Mouse (Mus musculus) neural tube, embryonic 12.5 days (tissue): ENCODE data around the gene Hoxd10. TPM values are rescaled to one million over a fixed set of nuclear protein-coding genes. Genes with fewer than 3 reads are reported as not detected.

Source experiments
- ATAC-seq: fragments of 200-750 bp; cut with Nextera tagmentation; 2 replicates; pipeline ENCODE4 v1.8.0; 2017; ENCODE audit warnings: low read depth, mild to moderate bottlenecking, moderate TSS enrichment, moderate library complexity; ENCODE audit not compliant: low FRiP score
- H3K27ac ChIP-seq: fragments of 300-500 bp; sonication (generic); 2 replicates; pipeline ENCODE4 v1.5.1; 2016
- H3K27me3 ChIP-seq: fragments of 300-500 bp; sonication (generic); replicated peaks from 2 replicates; pipeline ENCODE4 v1.6.1; 2016; ENCODE audit warnings: mild to moderate bottlenecking
- H3K36me3 ChIP-seq: fragments of 300-500 bp; sonication (generic); 2 replicates; pipeline ENCODE4 v1.6.1; 2016; ENCODE audit warnings: mild to moderate bottlenecking
- H3K4me1 ChIP-seq: fragments of 300-500 bp; sonication (generic); 2 replicates; pipeline ENCODE4 v1.6.1; 2016
- H3K4me2 ChIP-seq: fragments of 300-500 bp; sonication (generic); replicated peaks from 2 replicates; pipeline ENCODE4 v1.6.1; 2016; ENCODE audit warnings: mild to moderate bottlenecking
- H3K4me3 ChIP-seq: fragments of 300-500 bp; sonication (generic); 2 replicates; pipeline ENCODE4 v1.5.1; 2016
- H3K9ac ChIP-seq: fragments of 300-500 bp; sonication (generic); 2 replicates; pipeline ENCODE4 v1.6.1; 2016; ENCODE audit warnings: mild to moderate bottlenecking
- H3K9me3 ChIP-seq: fragments of 300-500 bp; sonication (generic); 2 replicates; pipeline ENCODE4 v1.6.1; 2016; ENCODE audit warnings: mild to moderate bottlenecking
- WGBS: fragments of 180-500 bp; shearing (Covaris S2); methylation state at CpG from one replicate; pipeline ENCODE4 v1.1.7; 2016; 5-methylcytosine and 5-hydroxymethylcytosine counted together
- polyA plus RNA-seq: library from polyadenylated mRNA; unstranded; fragments of >200 nt; fragmentation: Nextera tagmentation; extraction: Ambion mirVana; gene quantifications from 2 replicates; pipeline ENCODE4 v1.2.1, GENCODE M21; 2016

Hoxd10 gene
- 48.9 and 49.0 TPM in 2 replicates for polyA plus RNA-seq

DNA sequence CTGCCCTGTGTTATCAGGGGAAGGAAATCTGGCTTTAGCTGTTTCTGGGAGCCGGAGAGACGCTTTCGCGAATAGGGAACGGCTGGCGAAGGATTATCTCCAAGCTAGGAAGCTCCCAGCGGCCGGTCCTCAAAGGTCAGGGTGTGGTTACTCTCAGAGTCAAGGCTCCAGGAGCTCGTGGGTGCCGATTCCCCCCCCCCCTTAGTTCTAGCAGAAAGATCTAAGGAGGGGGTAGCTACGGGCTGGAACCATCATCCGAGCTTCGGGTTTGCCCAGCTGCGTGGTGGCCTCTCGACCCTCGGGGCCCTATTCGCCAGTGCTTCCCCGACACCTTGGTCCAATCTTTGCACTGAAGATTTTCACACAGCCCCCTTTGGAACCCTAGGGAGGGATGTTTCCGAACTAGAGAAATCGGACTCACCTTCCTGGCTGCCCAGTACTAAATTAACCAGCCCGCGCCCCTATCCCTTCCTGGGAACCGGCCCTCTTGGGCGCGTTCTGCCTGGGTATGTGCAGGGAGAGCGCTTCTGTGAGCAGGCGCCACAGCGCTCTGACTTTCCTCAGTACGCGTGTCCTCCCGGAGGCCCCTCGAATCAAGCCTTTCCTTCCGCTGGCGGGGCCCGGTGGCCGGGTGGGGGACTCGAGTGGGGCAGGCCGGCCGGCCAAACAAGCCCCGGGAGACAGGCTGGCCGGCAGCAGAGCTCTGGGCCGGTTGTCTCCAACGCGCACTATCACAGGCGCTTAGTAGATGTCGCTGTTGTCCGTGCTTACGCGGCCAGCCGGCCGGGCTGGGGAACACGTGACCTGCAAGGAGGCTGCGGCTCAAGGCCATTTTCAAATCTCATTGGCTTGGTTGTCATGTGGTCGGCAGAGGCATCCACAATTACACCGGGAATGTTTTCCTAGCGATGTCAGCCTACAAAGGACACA is at the start of gene Hoxd10:
TSS of gene Hoxd10 (plus strand) at position 903 of the 930 bp plus-strand sequence.
- Histone ChIP-seq H3K36me3 (no peaks in the 10 kb centered on the region), H3K27me3 (peaks cover 83% of the 10 kb centered on the region), H3K4me2 (peak within 1 kb of the TSS; percentile 75), H3K27ac (peak within 1 kb of the TSS; percentile 69), H3K9me3 (no peaks in the 10 kb centered on the region), H3K4me3 (peak within 1 kb of the TSS; percentile 42), H3K4me1 (peaks cover 3% of the 10 kb centered on the region; the same call in 1 of the 2 replicates), H3K9ac (peak within 1 kb of the TSS; percentile 76)
- under 1% methylated on average over 56 of the region's 56 CpGs for WGBS
- peak; percentile 89 for ATAC-seq

DNA sequence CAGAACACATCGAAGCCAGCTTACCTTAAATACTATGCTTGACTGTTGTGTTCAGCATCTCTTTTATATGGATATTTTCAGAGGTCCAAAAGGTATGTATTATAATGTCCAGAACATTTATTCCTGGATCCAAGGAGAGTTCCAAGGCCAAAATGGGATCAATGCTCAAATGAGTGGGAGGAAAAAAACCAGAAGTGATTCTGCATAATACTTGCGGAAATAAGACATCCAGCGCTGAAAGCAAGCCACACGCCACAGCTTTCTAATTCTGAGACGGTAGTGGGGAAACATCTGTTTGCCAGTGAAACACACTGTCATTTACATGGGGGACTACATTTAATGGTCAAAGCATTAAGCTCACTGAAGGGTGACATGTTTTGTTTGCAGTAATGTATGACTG is 49.3 kb upstream of the Hoxd10 start:
- Histone ChIP-seq H3K4me2 (no peak overlapping the region), H3K9ac (no peak overlapping the region), H3K4me3 (no peak overlapping the region), H3K27ac (no peak overlapping the region), H3K27me3 (peaks cover 34% of the 10 kb centered on the region), H3K9me3 (no peaks in the 10 kb centered on the region), H3K36me3 (no peaks in the 10 kb centered on the region), H3K4me1 (no peaks in the 10 kb centered on the region)
- WGBS: 64% methylated on average over 5 of the region's 5 CpGs
- no peak for ATAC-seq

DNA sequence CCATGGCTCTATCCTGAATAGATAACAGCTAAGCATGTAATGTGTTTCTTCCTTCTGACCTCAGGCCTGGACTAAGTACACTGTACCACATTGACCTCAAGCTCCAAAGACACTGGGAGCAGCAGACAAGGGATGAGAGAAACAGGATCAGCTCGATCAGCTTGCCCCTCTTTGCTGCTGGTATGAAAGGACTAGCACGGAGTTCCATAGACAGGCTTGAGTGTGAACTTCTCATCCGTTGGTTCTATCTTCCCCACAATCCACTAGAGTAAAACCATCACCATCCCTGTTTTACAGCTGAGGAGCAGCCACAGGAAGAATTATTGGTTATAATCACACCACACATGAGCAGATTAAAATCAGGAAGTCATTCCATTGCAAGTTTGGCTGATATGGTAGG is 46.1 kb upstream of the Hoxd10 start:
- Histone ChIP-seq H3K4me1 (no peaks in the 10 kb centered on the region), H3K27me3 (peaks cover 66% of the 10 kb centered on the region), H3K4me2 (no peak overlapping the region), H3K36me3 (no peaks in the 10 kb centered on the region), H3K9me3 (no peaks in the 10 kb centered on the region), H3K9ac (no peak overlapping the region), H3K27ac (no peak overlapping the region), H3K4me3 (no peak overlapping the region)
- ATAC-seq: no peak
- 81% methylated on average over 3 of the region's 3 CpGs for WGBS

DNA sequence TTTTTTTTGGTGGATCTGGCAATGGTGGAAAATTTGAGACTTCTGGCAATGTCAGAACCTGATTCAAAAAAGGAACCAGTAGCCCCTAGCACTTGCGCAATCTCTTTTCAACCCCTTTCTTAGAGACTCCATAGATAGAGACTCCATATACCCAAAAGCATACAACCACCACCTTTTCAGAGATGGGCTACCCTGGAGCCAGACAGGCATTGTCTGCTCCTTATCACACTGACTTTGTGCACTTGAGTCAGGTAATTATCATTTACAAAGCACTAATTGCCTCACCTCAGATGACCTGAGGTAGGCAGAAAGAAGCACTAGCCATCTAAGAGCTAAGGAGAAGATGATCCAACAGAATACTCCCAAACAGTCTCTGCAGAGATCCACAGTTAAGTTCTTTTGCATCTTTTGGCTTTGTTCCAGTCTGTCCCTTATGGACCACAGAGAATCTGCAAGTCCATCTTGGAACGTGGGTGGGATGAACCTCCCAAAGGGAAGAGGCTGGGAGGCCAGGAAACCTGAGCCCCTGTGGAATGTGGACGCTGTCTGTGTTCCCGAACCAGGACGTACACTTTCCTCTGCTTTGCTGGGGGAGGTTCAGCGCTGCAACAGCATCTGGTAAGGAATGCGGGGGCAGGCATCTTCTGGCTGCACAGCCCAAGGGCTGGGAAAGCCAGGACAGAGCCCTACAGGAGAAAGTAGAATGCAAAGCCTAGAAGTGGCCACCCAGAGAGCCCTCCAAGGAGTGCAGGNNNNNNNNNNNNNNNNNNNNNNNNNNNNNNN is 44.5 kb upstream of the Hoxd10 start:
- Histone ChIP-seq H3K9me3 (no peaks in the 10 kb centered on the region), H3K27me3 (peaks cover 75% of the 10 kb centered on the region), H3K4me2 (no peak overlapping the region), H3K27ac (no peak overlapping the region), H3K4me3 (no peak overlapping the region), H3K4me1 (no peaks in the 10 kb centered on the region), H3K36me3 (no peaks in the 10 kb centered on the region), H3K9ac (no peak overlapping the region)
- no peak for ATAC-seq
- WGBS: 14% methylated on average over 7 of the region's 7 CpGs

DNA sequence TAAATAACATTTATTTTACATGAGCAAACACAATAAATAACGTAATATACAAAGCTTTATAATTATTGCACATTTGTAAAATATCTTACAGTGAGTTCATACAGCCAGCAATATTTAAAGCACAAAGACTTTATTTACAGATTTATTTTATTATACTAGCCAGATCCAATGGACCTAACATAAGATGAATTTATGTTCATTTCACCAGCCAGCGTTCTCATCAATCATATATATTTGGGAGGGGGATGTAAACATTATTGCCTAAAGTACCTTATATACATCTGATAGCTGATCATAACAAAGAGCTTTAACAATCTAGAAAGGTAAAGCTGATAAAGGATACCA is 38.8 kb upstream of the Hoxd10 start:
- H3K36me3 ChIP-seq: no peaks in the 10 kb centered on the region
- peaks cover 81% of the 10 kb centered on the region for H3K27me3 ChIP-seq
- H3K4me2 ChIP-seq: no peak overlapping the region
- H3K4me3 ChIP-seq: no peak overlapping the region
- H3K9ac ChIP-seq: no peak overlapping the region
- H3K9me3 ChIP-seq: no peaks in the 10 kb centered on the region
- H3K27ac ChIP-seq: no peak overlapping the region
- H3K4me1 ChIP-seq: peaks cover 12% of the 10 kb centered on the region
- ATAC-seq: no peak
- WGBS: 37% methylated on average over 2 of the region's 2 CpGs

DNA sequence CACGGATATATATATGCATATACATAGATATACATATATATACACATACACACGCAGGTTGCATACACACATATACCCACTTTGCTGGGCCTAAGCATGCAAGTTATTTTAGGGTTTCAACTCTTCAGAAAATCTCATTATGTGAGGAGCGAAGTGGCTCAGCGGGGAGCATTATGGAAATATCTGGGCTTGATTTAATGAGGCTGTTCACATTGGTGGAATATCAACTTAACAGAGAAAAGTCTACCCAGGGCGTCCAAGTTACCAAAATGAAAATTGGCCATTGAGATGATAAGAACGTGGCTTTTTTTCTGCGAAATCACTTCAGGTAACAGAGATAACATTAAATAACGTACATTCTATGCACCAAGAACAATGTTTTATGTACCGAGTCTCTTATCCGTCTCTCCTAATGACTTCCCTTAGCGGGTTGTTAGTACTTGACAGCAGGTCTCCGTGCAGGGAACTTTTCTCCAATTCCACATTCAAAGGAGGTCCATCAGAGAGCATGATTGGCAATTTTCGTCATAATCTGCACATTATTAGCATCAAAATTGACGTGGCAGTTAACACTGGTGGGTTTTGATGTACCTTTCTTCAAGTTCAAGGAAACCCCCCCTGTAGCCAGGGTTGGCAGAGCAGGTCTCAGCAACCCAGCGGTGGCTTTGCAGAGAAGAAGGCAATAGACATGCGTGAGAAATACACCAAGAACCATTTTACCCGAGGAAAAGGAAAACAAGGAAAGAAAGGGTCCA is 37.8 kb upstream of the Hoxd10 start:
- WGBS: 9% methylated on average over 17 of the region's 17 CpGs
- Histone ChIP-seq H3K27me3 (peaks cover 81% of the 10 kb centered on the region), H3K4me2 (no peak overlapping the region), H3K4me3 (no peak overlapping the region), H3K4me1 (peaks cover 17% of the 10 kb centered on the region), H3K36me3 (no peaks in the 10 kb centered on the region), H3K27ac (no peak overlapping the region), H3K9ac (no peak overlapping the region), H3K9me3 (no peaks in the 10 kb centered on the region)
- ATAC-seq: no peak

DNA sequence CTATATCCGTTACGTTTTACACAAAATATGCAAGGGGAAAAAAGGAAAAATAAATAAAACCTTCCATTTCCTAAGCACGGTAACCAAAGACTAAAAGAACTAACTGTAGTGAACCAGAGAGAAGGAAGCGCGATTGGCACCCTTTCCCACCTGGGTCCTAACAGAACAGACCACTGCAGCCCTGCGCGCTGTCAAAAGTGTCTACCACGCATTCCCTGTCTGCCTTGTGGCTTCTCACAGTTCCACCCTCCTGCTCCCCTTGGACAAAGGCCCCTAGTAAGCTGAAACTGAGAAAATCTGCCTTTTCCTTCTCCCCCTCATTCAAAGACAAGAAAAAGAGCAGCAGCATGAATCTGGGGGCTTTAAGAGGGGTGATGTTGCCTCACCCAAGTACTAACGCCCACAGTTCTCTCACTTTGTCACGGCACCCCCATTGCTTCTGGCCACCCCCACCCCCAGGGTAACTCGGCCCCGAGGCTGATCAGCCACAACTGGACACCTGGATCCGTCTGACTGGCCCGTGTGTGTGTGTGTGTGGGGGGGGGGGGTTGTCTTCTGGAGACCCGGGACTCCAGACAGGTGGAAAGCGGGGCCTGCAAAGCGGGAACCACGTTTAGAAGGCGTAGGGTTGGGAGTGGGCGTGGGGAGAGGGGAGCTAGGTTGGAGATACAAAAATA is 36.8 kb upstream of the Hoxd10 start:
- H3K36me3 ChIP-seq: no peaks in the 10 kb centered on the region
- H3K4me2 ChIP-seq: peak overlapping the region; percentile 62
- H3K27ac ChIP-seq: no peak overlapping the region
- ATAC-seq: no peak
- H3K4me3 ChIP-seq: peak overlapping the region; percentile 33; the same call in 1 of the 2 replicates
- H3K9ac ChIP-seq: no peak overlapping the region
- H3K27me3 ChIP-seq: peaks cover 81% of the 10 kb centered on the region
- peaks cover 17% of the 10 kb centered on the region for H3K4me1 ChIP-seq
- H3K9me3 ChIP-seq: no peaks in the 10 kb centered on the region
- WGBS: 2% methylated on average over 20 of the region's 20 CpGs

DNA sequence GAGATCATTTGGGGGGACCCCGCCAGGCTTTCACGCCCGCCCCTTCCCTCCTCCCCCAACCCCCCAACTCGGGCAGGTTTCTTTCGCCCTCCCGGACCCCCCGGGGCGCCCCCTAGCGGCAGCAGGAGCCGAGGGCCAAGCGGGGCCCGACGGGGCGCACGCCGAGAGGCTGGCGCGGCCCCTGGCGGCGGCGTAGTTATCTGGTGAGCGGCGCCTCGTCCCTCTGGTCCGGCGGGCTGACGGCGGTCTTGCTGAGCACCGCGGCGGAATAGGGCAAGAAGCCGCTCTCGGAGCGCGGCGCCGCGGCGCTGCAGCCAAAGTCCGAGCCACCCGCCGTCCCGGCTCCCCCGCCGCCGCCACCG is 36.3 kb upstream of the Hoxd10 start:
- Histone ChIP-seq H3K27me3 (peaks cover 81% of the 10 kb centered on the region), H3K4me2 (peak overlapping the region; percentile 62), H3K4me3 (peak overlapping the region; percentile 33), H3K27ac (no peak overlapping the region), H3K9ac (peak overlapping the region; percentile 40; the same call in 1 of the 2 replicates), H3K36me3 (no peaks in the 10 kb centered on the region), H3K9me3 (no peaks in the 10 kb centered on the region), H3K4me1 (peaks cover 17% of the 10 kb centered on the region)
- 0 out of 2 replicates have a peak, but pooled peaks have one; percentile 18 for ATAC-seq
- WGBS: 2% methylated on average over 29 of the region's 47 CpGs

DNA sequence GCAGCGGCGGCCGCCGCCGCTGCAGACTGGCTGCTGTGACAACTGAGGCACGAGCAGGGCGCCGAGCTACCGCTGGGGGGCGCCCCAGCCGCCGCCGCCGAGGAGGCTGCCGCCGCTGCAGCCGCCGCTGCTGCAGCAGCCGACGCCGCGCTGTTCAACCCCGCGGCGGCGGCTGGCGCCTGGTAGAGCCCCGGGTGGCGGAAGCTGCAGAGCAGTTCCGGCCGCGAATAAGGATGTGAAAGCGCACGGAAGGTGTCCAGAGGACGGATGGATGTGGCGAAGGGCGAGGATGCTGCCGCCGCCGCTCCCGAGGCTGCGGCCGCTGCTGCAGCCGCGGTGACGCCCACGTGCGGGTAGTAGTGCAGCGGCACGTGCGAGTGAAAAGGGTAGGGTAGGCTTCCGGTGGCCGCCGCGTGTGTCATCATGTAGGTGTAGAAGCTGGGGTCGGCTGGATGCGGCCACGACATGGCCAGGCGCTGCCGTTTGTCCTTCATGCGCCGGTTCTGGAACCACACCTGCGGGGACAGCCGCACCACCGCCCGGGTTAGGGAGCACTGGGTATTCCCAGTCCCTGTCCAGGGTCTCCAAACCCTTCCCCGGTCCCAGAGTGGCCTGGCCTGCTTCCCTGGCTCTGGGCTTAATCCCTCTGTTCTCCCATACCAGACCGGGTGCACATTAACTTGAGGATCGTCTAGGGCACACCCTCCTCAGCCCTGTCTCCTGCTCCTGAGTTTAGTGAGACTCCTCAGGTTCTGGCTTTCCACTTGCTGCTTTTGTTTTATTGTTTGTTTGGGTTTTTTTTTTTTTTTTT is 35.7 kb upstream of the Hoxd10 start:
- under 1% methylated on average over 54 of the region's 69 CpGs for WGBS
- Histone ChIP-seq H3K4me1 (peaks cover 17% of the 10 kb centered on the region), H3K36me3 (no peaks in the 10 kb centered on the region), H3K4me2 (peak overlapping the region; percentile 62), H3K9me3 (no peaks in the 10 kb centered on the region), H3K9ac (peak overlapping the region; percentile 40; the same call in 1 of the 2 replicates), H3K4me3 (peak overlapping the region; percentile 33), H3K27ac (no peak overlapping the region), H3K27me3 (peaks cover 83% of the 10 kb centered on the region)
- peak; percentile 32; the same call in 1 of the 2 replicates for ATAC-seq

DNA sequence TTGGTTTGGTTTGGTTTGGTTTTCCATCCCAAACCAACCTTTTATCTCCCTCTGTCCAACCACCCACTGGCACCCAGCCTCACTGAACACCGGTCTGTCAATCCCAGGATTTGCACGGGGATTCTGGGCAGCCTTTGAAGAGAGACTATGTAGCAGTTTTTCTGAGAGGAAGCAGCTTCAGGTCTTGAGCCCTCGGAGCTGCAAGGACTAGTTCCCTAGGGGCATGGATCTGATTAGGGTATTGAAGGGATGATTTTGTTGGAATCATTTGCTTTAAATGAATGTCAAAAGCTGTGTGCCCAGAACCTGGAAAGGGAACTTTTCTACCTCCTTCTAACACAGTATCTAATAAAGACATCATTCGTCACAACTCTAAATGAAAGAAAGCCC is 35.1 kb upstream of the Hoxd10 start:
- no peak overlapping the region for H3K4me3 ChIP-seq
- H3K27ac ChIP-seq: no peak overlapping the region
- no peak overlapping the region for H3K9ac ChIP-seq
- 3% methylated on average over 4 of the region's 4 CpGs for WGBS
- no peak overlapping the region for H3K4me2 ChIP-seq
- H3K4me1 ChIP-seq: peaks cover 19% of the 10 kb centered on the region
- peaks cover 87% of the 10 kb centered on the region for H3K27me3 ChIP-seq
- H3K9me3 ChIP-seq: no peaks in the 10 kb centered on the region
- no peaks in the 10 kb centered on the region for H3K36me3 ChIP-seq
- ATAC-seq: no peak
